Mouse (Mus musculus) heart, embryonic 10.5 days (tissue): ENCODE measurements at regions not wholly inside any gene's neighbourhood (a gene's known extent, or its start where the extent isn't known, plus 50 kb on each side); places are given as distances from the start of the nearest gene placed in this dataset.

Experiments used
- DNase-seq: peaks from one replicate; pipeline ENCODE4 v3.0.0-alpha.2; 2017; ENCODE audit warnings: low spot score
- H3K27ac ChIP-seq: fragments of 300-500 bp; sonication (generic); 2 replicates; pipeline ENCODE4 v1.5.1; 2016; ENCODE audit warnings: mild to moderate bottlenecking
- H3K27me3 ChIP-seq: fragments of 300-500 bp; sonication (generic); 2 replicates; pipeline ENCODE4 v1.6.1; 2016; ENCODE audit warnings: mild to moderate bottlenecking; ENCODE audit not compliant: poor library complexity, insufficient read depth, severe bottlenecking
- H3K36me3 ChIP-seq: fragments of 300-500 bp; sonication (generic); 2 replicates; pipeline ENCODE4 v1.6.1; 2016; ENCODE audit warnings: mild to moderate bottlenecking, moderate library complexity
- H3K4me1 ChIP-seq: fragments of 300-500 bp; sonication (generic); 2 replicates; pipeline ENCODE4 v1.6.1; 2016; ENCODE audit warnings: mild to moderate bottlenecking
- H3K4me3 ChIP-seq: fragments of 300-500 bp; sonication (generic); 2 replicates; pipeline ENCODE4 v1.5.1; 2016; ENCODE audit warnings: mild to moderate bottlenecking, moderate library complexity
- H3K9me3 ChIP-seq: fragments of 300-500 bp; sonication (generic); 2 replicates; pipeline ENCODE4 v1.6.1; 2016; ENCODE audit warnings: mild to moderate bottlenecking, moderate library complexity
- WGBS: fragments of 180-500 bp; shearing (Covaris S2); methylation state at CpG from one replicate; pipeline ENCODE4 v1.1.7; 2016; 5-methylcytosine and 5-hydroxymethylcytosine counted together

DNA sequence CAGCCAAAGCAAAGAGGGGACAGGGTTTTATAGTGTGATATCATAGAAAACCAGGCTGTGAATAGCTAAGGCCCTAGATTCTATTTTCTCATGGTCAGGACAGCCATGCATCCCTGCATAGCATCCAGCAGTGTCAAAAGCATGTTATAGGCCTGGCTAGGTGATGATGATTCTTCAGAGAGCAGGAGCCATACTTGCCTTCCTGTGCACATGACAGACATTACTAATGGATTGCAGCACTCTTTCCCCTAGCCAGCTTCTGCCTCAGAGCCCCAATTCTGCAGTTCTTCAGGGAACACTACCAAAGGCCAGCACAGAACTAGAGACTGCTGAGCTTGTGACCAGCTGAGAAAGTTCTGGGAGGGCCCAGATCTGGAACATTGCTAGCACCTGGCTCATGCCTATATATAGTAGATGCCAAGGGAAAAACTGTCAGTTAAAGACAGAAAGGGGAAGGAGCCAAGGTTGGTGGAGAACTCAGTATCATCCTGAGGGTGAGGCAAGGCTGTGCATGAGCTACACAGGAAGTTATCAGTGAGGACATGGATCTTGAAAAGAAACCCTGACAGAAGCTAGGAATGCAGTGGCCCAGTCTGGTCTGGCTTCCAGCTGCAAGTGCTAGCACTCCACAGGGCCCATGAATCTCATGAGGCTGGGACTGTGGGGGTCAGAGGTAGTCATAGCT is 95.6 kb downstream of the 1810010D01Rik start:
- no peak for DNase-seq
- H3K36me3 ChIP-seq: no peaks in the 10 kb centered on the region
- H3K4me1 ChIP-seq: peaks cover 45% of the 10 kb centered on the region
- no peaks in the 10 kb centered on the region for H3K27me3 ChIP-seq
- H3K4me3 ChIP-seq: no peak overlapping the region
- H3K27ac ChIP-seq: peak overlapping the region; percentile 83; the same call in 1 of the 2 replicates
- no peaks in the 10 kb centered on the region for H3K9me3 ChIP-seq

DNA sequence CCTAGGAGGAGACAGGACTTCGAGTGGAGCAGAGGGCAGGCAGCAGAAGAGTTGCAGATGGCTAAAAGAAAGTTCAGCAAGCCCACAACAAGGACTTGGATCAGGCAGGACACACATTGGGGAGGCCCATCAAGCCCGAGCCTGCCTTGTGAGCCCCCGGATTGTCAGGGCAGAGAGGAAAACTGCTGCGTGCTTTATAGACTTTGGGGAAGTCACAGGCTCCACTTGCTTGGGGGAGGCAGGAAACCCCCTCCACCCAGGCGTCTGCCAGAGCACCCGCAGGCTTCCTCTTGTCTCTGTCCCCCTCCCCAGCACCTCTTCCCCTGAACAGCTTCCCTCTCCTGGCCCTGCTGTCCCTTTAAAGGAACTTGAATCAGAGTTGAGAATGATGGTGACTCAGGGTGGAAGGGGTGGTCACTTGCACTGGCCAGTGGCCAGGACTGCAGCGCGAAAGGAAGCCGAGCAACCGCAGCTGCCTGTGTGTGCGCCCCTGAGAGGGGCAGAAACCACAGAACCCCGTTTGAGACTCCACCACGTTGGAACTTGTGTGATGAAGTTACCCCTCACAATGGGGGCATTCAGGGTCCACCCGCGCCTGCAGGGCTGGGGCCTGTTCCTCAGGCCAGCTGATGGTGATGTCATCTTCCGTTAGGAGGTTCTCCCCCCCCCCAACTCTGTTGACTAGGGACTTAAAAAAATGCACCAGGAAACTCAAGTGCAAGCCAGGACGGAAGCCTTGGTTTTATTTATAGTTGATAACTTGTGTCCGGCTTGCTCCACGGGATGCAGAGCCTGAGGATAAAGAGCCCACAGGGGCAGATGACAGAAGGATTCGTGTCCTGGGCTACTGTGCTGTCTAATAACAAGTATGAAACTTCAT is 96.4 kb downstream of the 1810010D01Rik start:
- 32% methylated on average over 20 of the region's 20 CpGs for WGBS
- H3K4me1 ChIP-seq: peaks cover 47% of the 10 kb centered on the region
- no peaks in the 10 kb centered on the region for H3K36me3 ChIP-seq
- peak; percentile 83 for DNase-seq
- H3K27ac ChIP-seq: peak overlapping the region; percentile 83
- peak overlapping the region; percentile 16; the same call in 1 of the 2 replicates for H3K4me3 ChIP-seq
- H3K9me3 ChIP-seq: no peaks in the 10 kb centered on the region
- H3K27me3 ChIP-seq: no peaks in the 10 kb centered on the region

GRCm38 (mm10) chr7:145110657-145111251 is 97.2 kb downstream of the 1810010D01Rik start:
- peak overlapping the region; percentile 83 for H3K27ac ChIP-seq
- 0 out of 2 replicates have a peak overlapping the region, but pooled peaks have one; percentile 16 for H3K4me3 ChIP-seq
- H3K4me1 ChIP-seq: peaks cover 48% of the 10 kb centered on the region
- no peaks in the 10 kb centered on the region for H3K36me3 ChIP-seq
- DNase-seq: no peak
- no peaks in the 10 kb centered on the region for H3K9me3 ChIP-seq
- 0 out of 2 replicates have a peak, but pooled peaks cover 2% of the 10 kb centered on the region for H3K27me3 ChIP-seq
- 36% methylated on average over 10 of the region's 10 CpGs for WGBS

DNA sequence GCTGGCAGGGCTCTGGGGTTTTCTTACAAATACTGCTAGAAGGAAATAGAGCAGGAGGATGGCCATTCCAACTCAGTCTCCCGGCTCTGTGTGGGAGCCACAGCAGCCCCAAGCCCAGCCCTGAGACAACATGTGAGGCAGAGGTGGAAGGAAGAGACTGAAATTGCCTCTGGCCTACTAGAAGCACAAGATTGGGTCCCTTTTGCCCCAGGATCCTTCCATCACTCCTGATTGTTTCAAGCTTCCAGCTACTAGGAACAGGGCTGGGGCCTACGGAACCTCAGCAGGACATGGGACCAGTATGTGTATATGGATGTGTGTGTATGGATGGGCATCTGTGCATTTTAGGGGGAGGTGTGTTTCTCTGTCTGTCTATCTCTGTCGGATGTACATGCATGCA is 97.9 kb downstream of the 1810010D01Rik start:
- H3K27me3 ChIP-seq: 0 out of 2 replicates have a peak, but pooled peaks cover 5% of the 10 kb centered on the region
- H3K9me3 ChIP-seq: no peaks in the 10 kb centered on the region
- DNase-seq: no peak
- 79% methylated on average over 3 of the region's 3 CpGs for WGBS
- peaks cover 48% of the 10 kb centered on the region for H3K4me1 ChIP-seq
- H3K4me3 ChIP-seq: no peak overlapping the region
- peak overlapping the region; percentile 2; the same call in 1 of the 2 replicates for H3K27ac ChIP-seq
- H3K36me3 ChIP-seq: no peaks in the 10 kb centered on the region

DNA sequence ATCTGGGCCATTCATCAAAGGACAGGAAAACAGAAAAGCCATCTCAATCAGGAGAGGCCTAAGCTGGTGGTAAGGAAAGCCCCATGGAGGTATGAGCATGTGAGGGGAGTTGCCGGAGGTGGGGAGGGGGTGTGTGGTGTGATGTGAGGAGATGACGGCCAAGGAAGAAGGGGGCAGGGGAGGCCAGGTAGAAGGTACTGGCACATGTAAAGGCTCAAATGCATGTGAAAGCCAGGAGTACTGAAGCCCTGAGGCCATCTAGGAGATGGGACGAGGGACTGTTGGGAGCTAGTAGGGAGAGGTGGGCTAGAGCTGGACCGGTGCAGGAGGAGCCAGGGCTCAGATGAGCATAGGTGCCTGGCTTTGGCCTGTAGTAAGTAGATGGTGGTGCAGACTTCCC is 98.4 kb downstream of the 1810010D01Rik start:
- Histone ChIP-seq H3K36me3 (no peaks in the 10 kb centered on the region), H3K27me3 (0 out of 2 replicates have a peak, but pooled peaks cover 5% of the 10 kb centered on the region), H3K9me3 (no peaks in the 10 kb centered on the region), H3K4me3 (no peak overlapping the region), H3K4me1 (peaks cover 46% of the 10 kb centered on the region), H3K27ac (peak overlapping the region; percentile 2; the same call in 1 of the 2 replicates)
- no peak for DNase-seq
- WGBS: 78% methylated on average over 4 of the region's 4 CpGs

DNA sequence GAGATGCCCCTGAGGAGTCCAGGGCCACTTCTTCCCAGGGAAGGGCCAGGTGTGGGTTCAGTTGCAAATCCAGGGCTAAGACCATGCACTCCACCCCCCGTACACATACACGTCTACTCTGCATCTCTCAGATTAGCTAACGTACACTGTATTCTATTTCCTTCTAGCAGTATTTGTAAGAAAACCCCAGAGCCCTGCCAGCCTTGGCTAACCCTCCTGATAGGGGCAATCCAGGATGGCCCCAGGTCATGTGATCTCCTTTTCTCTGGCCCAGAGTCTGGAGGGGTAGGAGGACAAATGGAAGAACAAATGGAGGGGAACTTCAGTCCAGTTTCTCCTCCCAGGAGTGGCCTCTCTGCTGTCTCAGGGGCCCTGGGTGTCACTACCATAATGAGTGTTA is 98.9 kb downstream of the 1810010D01Rik start:
- Histone ChIP-seq H3K27me3 (0 out of 2 replicates have a peak, but pooled peaks cover 5% of the 10 kb centered on the region), H3K27ac (0 out of 2 replicates have a peak overlapping the region, but pooled peaks have one; percentile 2), H3K9me3 (no peaks in the 10 kb centered on the region), H3K36me3 (no peaks in the 10 kb centered on the region), H3K4me3 (no peak overlapping the region), H3K4me1 (peaks cover 41% of the 10 kb centered on the region)
- DNase-seq: no peak
- WGBS: 81% methylated on average over 3 of the region's 3 CpGs

DNA sequence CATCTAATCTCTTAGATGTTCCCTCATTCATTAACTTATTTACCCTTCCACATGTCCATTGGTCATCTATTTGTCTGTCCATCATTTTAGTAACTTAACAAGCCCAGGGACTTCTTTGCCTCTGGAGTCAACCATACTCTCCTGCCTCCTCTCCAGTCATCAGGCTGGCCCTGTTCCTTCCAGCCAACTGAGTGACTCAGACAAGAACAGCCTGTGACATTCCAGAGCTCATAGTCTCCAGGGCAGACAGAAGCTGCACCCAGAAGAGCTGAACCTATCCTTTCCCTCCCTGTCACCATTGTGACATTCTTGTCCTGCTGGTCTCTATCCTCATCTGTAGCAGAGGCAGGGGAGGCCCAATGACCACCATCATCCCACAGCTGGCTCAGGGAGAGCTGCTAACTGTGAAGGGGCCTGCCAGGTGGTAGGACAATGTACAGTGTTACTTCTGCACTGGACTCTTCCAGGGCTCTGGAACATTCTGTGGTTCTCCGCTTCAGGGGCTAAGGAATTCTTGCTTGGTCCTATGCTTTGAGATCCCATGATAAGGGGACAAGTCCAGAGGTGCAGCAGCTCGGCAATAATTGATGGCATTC is 100.2 kb downstream of the 1810010D01Rik start:
- Histone ChIP-seq H3K27me3 (0 out of 2 replicates have a peak, but pooled peaks cover 5% of the 10 kb centered on the region), H3K9me3 (no peaks in the 10 kb centered on the region), H3K36me3 (no peaks in the 10 kb centered on the region), H3K4me1 (peaks cover 38% of the 10 kb centered on the region), H3K4me3 (no peak overlapping the region), H3K27ac (no peak overlapping the region)
- 75% methylated on average over 2 of the region's 2 CpGs for WGBS
- no peak for DNase-seq

DNA sequence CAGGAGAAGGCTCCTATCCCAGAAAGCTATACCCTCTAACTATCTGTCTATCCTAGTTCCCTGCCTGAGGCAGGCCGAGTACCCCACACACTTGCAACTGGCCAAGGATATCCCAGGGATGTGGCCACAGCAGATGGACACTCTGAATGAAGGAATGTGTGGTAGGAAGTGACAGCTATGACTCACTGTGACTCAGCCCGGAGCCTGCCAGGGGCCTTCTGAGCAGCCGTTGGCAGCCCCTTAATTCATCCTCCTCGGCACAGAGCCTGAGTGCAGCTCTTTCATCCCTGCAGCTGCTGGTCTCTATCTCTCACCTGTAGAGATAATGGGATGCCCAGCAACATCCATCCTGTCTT is 101.4 kb downstream of the 1810010D01Rik start:
- 40% methylated on average over 4 of the region's 4 CpGs for WGBS
- H3K4me1 ChIP-seq: peaks cover 28% of the 10 kb centered on the region
- no peaks in the 10 kb centered on the region for H3K36me3 ChIP-seq

DNA sequence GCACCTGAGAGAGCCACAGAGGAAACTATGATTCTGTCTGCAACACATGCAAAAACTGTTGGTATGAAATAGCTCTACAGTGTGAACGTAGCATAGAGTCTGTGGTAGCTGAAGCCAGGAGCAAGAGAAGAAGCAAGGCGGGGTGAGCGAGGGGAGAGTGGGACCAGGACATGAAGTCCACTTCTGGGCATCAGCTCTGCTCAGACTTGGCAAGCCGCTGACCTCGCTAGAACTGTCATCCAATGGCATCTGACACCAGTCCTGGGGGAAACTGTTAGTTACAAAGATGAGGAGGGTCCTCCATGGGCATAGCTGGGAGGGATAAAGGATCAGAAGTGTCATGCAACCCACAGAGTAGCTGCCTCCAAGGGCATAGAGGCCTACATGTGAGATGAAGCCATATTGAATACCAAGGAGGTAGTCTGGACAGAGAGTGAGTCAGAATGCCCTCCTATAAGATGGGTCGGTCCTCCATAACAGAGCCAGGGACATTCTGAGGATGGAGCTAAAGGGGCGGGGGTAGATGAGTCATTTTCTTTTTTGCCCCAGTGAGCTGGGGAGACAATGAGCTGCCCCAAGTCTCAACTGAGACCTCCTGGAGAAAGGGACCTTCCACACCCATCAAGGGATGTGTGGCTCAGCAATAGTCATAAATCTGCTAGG is 102.0 kb downstream of the 1810010D01Rik start:
- Histone ChIP-seq H3K4me1 (peaks cover 23% of the 10 kb centered on the region), H3K4me3 (no peak overlapping the region), H3K9me3 (no peaks in the 10 kb centered on the region), H3K36me3 (no peaks in the 10 kb centered on the region), H3K27ac (no peak overlapping the region), H3K27me3 (0 out of 2 replicates have a peak, but pooled peaks cover 5% of the 10 kb centered on the region)
- 87% methylated on average over 7 of the region's 7 CpGs for WGBS
- DNase-seq: no peak

More for the DNA sequence above, 101.4 kb downstream of the 1810010D01Rik start:
- DNase-seq: no peak
- Histone ChIP-seq H3K27me3 (0 out of 2 replicates have a peak, but pooled peaks cover 5% of the 10 kb centered on the region), H3K9me3 (no peaks in the 10 kb centered on the region), H3K4me3 (no peak overlapping the region), H3K27ac (no peak overlapping the region)

- H3K4me1 ChIP-seq: peaks cover 8% of the 10 kb centered on the region; the same call in 1 of the 2 replicates
- no peak for DNase-seq
- no peaks in the 10 kb centered on the region for H3K9me3 ChIP-seq
- WGBS: 65% methylated on average over 5 of the region's 5 CpGs
- no peaks in the 10 kb centered on the region for H3K36me3 ChIP-seq
- H3K27ac ChIP-seq: no peak overlapping the region; the same call in 1 of the 2 replicates
- 0 out of 2 replicates have a peak, but pooled peaks cover 5% of the 10 kb centered on the region for H3K27me3 ChIP-seq
- no peak overlapping the region for H3K4me3 ChIP-seq
Measured at GRCm38 (mm10) chr7:145102692-145103091, 105.2 kb downstream of the 1810010D01Rik start.

DNA sequence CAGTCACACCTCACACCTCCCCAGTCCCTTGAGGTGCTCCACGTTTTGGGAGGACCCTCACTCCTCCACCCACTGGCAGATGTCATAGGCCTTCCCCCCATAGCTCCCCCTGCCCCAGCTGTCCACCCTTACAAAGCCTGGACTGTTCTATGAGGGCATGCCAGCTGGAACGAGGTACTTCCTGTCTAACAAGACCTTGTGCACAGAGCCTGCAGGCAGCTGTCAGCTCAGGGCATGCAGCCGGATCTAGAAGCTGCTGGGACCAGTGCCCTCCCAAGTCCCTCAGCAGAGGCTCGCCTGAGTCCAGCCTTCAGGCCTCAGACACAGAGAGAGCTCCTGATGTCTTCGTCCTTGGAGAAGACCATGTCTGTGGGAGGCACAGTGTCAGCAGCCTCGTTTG is 105.7 kb downstream of the 1810010D01Rik start:
- peaks cover 8% of the 10 kb centered on the region; the same call in 1 of the 2 replicates for H3K4me1 ChIP-seq
- H3K27me3 ChIP-seq: 0 out of 2 replicates have a peak, but pooled peaks cover 5% of the 10 kb centered on the region
- DNase-seq: no peak
- WGBS: 51% methylated on average over 6 of the region's 6 CpGs
- 0 out of 2 replicates have a peak overlapping the region, but pooled peaks have one; percentile 8 for H3K27ac ChIP-seq
- H3K36me3 ChIP-seq: no peaks in the 10 kb centered on the region
- H3K9me3 ChIP-seq: no peaks in the 10 kb centered on the region
- H3K4me3 ChIP-seq: no peak overlapping the region

DNA sequence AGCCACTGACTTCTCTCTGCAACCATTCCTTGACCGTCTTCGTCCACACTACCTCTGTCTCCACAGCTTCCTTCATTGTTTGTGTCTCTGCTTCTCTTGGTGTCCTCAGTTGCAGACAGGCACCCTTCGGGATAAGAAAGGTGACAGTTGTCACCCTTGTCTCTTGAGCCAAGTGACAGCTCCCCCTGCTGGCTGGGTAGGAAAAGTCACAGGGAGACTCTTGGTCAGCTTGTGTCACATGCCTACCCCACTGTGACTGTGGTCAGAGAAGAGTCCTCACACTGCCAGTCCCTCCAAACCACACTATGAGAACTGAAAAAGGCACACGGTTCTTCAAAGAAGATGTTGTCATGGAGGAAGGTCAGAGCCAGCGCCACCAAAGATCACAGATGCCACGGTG is 109.6 kb downstream of the 1810010D01Rik start:
- WGBS: 87% methylated on average over 6 of the region's 6 CpGs
- H3K27ac ChIP-seq: no peak overlapping the region
- no peak overlapping the region for H3K4me3 ChIP-seq
- H3K36me3 ChIP-seq: no peaks in the 10 kb centered on the region
- no peaks in the 10 kb centered on the region for H3K27me3 ChIP-seq
- peaks cover 13% of the 10 kb centered on the region for H3K4me1 ChIP-seq
- H3K9me3 ChIP-seq: no peaks in the 10 kb centered on the region
- no peak for DNase-seq
